Mouse (Mus musculus) kidney, postnatal 4 days (tissue): ENCODE measurements at regions not wholly inside any gene's neighbourhood (a gene's known extent, or its start where the extent isn't known, plus 50 kb on each side); places are given as distances from the start of the nearest gene placed in this dataset.

Source experiments
- DNase-seq, 2 experiments: peaks; one replicate each; pipeline ENCODE4 v3.0.0; 2021; ENCODE audit warnings: mixed read lengths in 2 of 2

GRCm38 (mm10) chr3:151670628-151671027 lies 79.1 kb downstream of the Ifi44 start:
- DNase-seq, result no peak

- no peak for DNase-seq
These were observed 96.5 kb downstream of the Ifi44 start for GRCm38 (mm10) chr3:151653298-151653697.

- no peak for DNase-seq
These were observed 98.2 kb downstream of the Ifi44 start for GRCm38 (mm10) chr3:151651524-151651923.

GRCm38 (mm10) chr3:151647637-151648036 lies 102.1 kb downstream of the Ifi44 start:
- DNase-seq, result peak; percentile 3 to 5

- no peak for DNase-seq
These were observed 110.2 kb downstream of the Ifi44 start for GRCm38 (mm10) chr3:151639431-151640111.

GRCm38 (mm10) chr3:151638326-151638725 lies 111.4 kb downstream of the Ifi44 start:
- no peak for DNase-seq

- DNase-seq, result no peak
These were observed 138.8 kb downstream of the Ifi44 start for GRCm38 (mm10) chr3:151610954-151611353.

GRCm38 (mm10) chr3:151607689-151608088 lies 142.1 kb downstream of the Ifi44 start:
- DNase-seq, result no peak

GRCm38 (mm10) chr3:151603371-151603770 lies 146.4 kb downstream of the Ifi44 start:
- no peak for DNase-seq
